Mouse (Mus musculus) liver, postnatal 0 days (tissue): ENCODE results near the gene Acot11. TPM values are rescaled to one million over a fixed set of nuclear protein-coding genes. Genes with fewer than 3 reads are reported as not detected.

Source experiments
- ATAC-seq: fragments of 200-750 bp; cut with Nextera tagmentation; 2 replicates; pipeline ENCODE4 v1.8.0; 2017; ENCODE audit warnings: mild to moderate bottlenecking, moderate library complexity
- DNase-seq: peaks from one replicate; pipeline ENCODE4 v3.0.0-alpha.2; 2016
- H3K27ac ChIP-seq: fragments of 300-500 bp; sonication (generic); 2 replicates; pipeline ENCODE4 v1.5.1; 2014; ENCODE audit warnings: antibody characterized with exemption, moderate library complexity, mild to moderate bottlenecking, low read depth
- H3K27me3 ChIP-seq: fragments of 300-500 bp; sonication (generic); 2 replicates; pipeline ENCODE4 v1.6.1; 2014; ENCODE audit warnings: low read length, control low read depth, mixed read lengths; ENCODE audit not compliant: insufficient read depth
- H3K36me3 ChIP-seq: fragments of 300-500 bp; sonication (generic); replicated peaks from 2 replicates; pipeline ENCODE4 v1.6.1; 2014; ENCODE audit warnings: mild to moderate bottlenecking, control low read depth, low read length, moderate library complexity, mixed read lengths; ENCODE audit not compliant: insufficient read depth
- H3K4me1 ChIP-seq: fragments of 300-500 bp; sonication (generic); 2 replicates; pipeline ENCODE4 v1.6.1; 2014; ENCODE audit warnings: antibody characterized with exemption, mild to moderate bottlenecking, control low read depth; ENCODE audit not compliant: insufficient read depth
- H3K4me2 ChIP-seq: fragments of 300-500 bp; sonication (generic); 2 replicates; pipeline ENCODE4 v1.6.1; 2014; ENCODE audit warnings: low read depth, mild to moderate bottlenecking, low read length, moderate library complexity, mixed read lengths
- H3K4me3 ChIP-seq: fragments of 300-500 bp; sonication (generic); 2 replicates; pipeline ENCODE4 v1.5.1; 2014; ENCODE audit warnings: low read depth, low read length
- H3K9ac ChIP-seq: fragments of 300-500 bp; sonication (generic); replicated peaks from 2 replicates; pipeline ENCODE4 v1.6.1; 2014; ENCODE audit warnings: mild to moderate bottlenecking, moderate library complexity
- H3K9me3 ChIP-seq: fragments of 300-500 bp; sonication (generic); 2 replicates; pipeline ENCODE4 v1.6.1; 2016; ENCODE audit warnings: mild to moderate bottlenecking, control low read depth, low read length, mixed read lengths
- CTCF ChIP-seq: sonication (generic); IDR thresholded peaks from 2 replicates; pipeline ENCODE4 v1.5.1; 2016; ENCODE audit warnings: antibody characterized with exemption, low read depth
- EP300 ChIP-seq: IDR thresholded peaks from 2 replicates; pipeline ENCODE4 v1.6.1; 2016; ENCODE audit warnings: antibody characterized with exemption, low read depth, mild to moderate bottlenecking
- WGBS: fragments of 180-500 bp; shearing (Covaris S2); extraction: QIAGEN DNeasy Blood & Tissue Kit; methylation state at CpG from one replicate; pipeline ENCODE4 v1.1.7; 2014; ENCODE audit not compliant: insufficient replicate concordance; 5-methylcytosine and 5-hydroxymethylcytosine counted together
- polyA plus RNA-seq: library from polyadenylated mRNA; unstranded; fragments of >200 nt; fragmentation: Nextera tagmentation; extraction: Ambion mirVana; gene quantifications from 2 replicates; pipeline ENCODE4 v1.2.1, GENCODE M21; 2015

Gene Acot11
- polyA plus RNA-seq, 1 experiment from 2014 or later, result 2.1 TPM

GRCm38 (mm10) chr4:106830545-106831112 is 25.8 kb upstream of the Acot11 start:
- no peak overlapping the region for H3K4me2 ChIP-seq
- no peak for DNase-seq
- 39% methylated on average over 6 of the region's 6 CpGs for WGBS
- H3K27ac ChIP-seq, result no peak overlapping the region
- TF ChIP-seq CTCF (no peak), EP300 (no peak)
- no peaks in the 10 kb centered on the region for H3K36me3 ChIP-seq
- H3K4me3 ChIP-seq, result no peak overlapping the region
- peaks cover 25% of the 10 kb centered on the region for H3K4me1 ChIP-seq
- no peak overlapping the region for H3K9ac ChIP-seq
- ATAC-seq, result no peak
- H3K27me3 ChIP-seq, result peaks cover 3% of the 10 kb centered on the region; the same call in 1 of the 2 replicates
- H3K9me3 ChIP-seq, result no peaks in the 10 kb centered on the region

- TF ChIP-seq EP300, result no peak
- peak; percentile 46 for TF ChIP-seq CTCF
- Histone ChIP-seq H3K4me3 (peak overlapping the region; percentile 45), H3K4me1 (peaks cover 25% of the 10 kb centered on the region), H3K9ac (peak overlapping the region; percentile 58), H3K27me3 (peaks cover 3% of the 10 kb centered on the region; the same call in 1 of the 2 replicates), H3K4me2 (peak overlapping the region; percentile 83), H3K36me3 (no peaks in the 10 kb centered on the region), H3K9me3 (no peaks in the 10 kb centered on the region), H3K27ac (no peak overlapping the region)
- WGBS, result 1% methylated on average over 37 of the region's 42 CpGs
- peak; percentile 83 for ATAC-seq
- peak; percentile 79 for DNase-seq
Observed at GRCm38 (mm10) chr4:106827738-106828361, 23.1 kb upstream of the Acot11 start.

- ATAC-seq (no peak), DNase-seq (no peak)
- 64% methylated on average over 5 of the region's 5 CpGs for WGBS
- Histone ChIP-seq H3K4me3 (no peak overlapping the region), H3K36me3 (no peaks in the 10 kb centered on the region), H3K27ac (no peak overlapping the region), H3K27me3 (peaks cover 3% of the 10 kb centered on the region; the same call in 1 of the 2 replicates), H3K4me2 (no peak overlapping the region), H3K9me3 (no peaks in the 10 kb centered on the region), H3K4me1 (peaks cover 17% of the 10 kb centered on the region), H3K9ac (no peak overlapping the region)
- TF ChIP-seq EP300 (no peak), CTCF (no peak)
Observed at GRCm38 (mm10) chr4:106825229-106825628, 20.4 kb upstream of the Acot11 start.

GRCm38 (mm10) chr4:106819404-106819803 is 14.6 kb upstream of the Acot11 start:
- no peak overlapping the region for H3K27ac ChIP-seq
- no peak overlapping the region for H3K4me3 ChIP-seq
- no peaks in the 10 kb centered on the region for H3K36me3 ChIP-seq
- ATAC-seq (no peak), DNase-seq (no peak)
- H3K4me2 ChIP-seq, result no peak overlapping the region
- no peaks in the 10 kb centered on the region for H3K27me3 ChIP-seq
- no peaks in the 10 kb centered on the region for H3K4me1 ChIP-seq
- TF ChIP-seq EP300, result no peak
- TF ChIP-seq CTCF, result no peak
- no peak overlapping the region for H3K9ac ChIP-seq
- no peaks in the 10 kb centered on the region for H3K9me3 ChIP-seq

GRCm38 (mm10) chr4:106818332-106818731 is 13.5 kb upstream of the Acot11 start:
- 59% methylated on average over 6 of the region's 6 CpGs for WGBS
- Histone ChIP-seq H3K9ac (no peak overlapping the region), H3K4me1 (no peaks in the 10 kb centered on the region), H3K4me3 (no peak overlapping the region), H3K27me3 (no peaks in the 10 kb centered on the region), H3K9me3 (no peaks in the 10 kb centered on the region), H3K27ac (no peak overlapping the region), H3K36me3 (no peaks in the 10 kb centered on the region), H3K4me2 (no peak overlapping the region)
- TF ChIP-seq EP300 (no peak), CTCF (no peak)
- DNase-seq, result no peak
- no peak for ATAC-seq

- no peak overlapping the region for H3K4me2 ChIP-seq
- WGBS, result 77% methylated on average over 4 of the region's 4 CpGs
- no peaks in the 10 kb centered on the region for H3K9me3 ChIP-seq
- H3K27ac ChIP-seq, result no peak overlapping the region
- ATAC-seq (no peak), DNase-seq (no peak)
- H3K4me3 ChIP-seq, result no peak overlapping the region
- H3K36me3 ChIP-seq, result no peaks in the 10 kb centered on the region
- H3K9ac ChIP-seq, result no peak overlapping the region
- TF ChIP-seq CTCF (no peak), EP300 (no peak)
- no peaks in the 10 kb centered on the region for H3K27me3 ChIP-seq
- H3K4me1 ChIP-seq, result no peaks in the 10 kb centered on the region
Observed at GRCm38 (mm10) chr4:106817017-106817416, 12.2 kb upstream of the Acot11 start.
